Mouse (Mus musculus) CH12.LX (cell line): ENCODE data around the gene Xndc1.

Experiments
- EP300 ChIP-seq: IDR thresholded peaks from 2 replicates; pipeline ENCODE4 v1.6.1; 2011; ENCODE audit warnings: low read length, improper control_type of control experiment
- ZC3H11A ChIP-seq: IDR thresholded peaks from 2 replicates; pipeline ENCODE4 v1.6.1; 2012; ENCODE audit warnings: low read depth, mild to moderate bottlenecking, inconsistent platforms, low read length, improper control_type of control experiment

- TF ChIP-seq EP300 = no peak
- TF ChIP-seq ZC3H11A = no peak
Observed at GRCm38 (mm10) chr7:102106700-102107141, 41.4 kb downstream of the Xndc1 start.
